18 mouse cellular contexts compared by ENCODE assay signal in genomic region chr7:25041921-25042320, GRCm38 (mm10). TPM values are rescaled to one million over a fixed set of nuclear protein-coding genes. Genes with fewer than 3 reads are reported as not detected.
DNase-seq lines count a peak whose midpoint lies in the region; ATAC-seq lines count a peak whose summit lies in the region.
"Had no signal": no experiment of that assay in that cellular context is flagged by ENCODE, and none has a peak within 500 bp of the region (broad histone marks: within the 10 kb centered on the region; RNA-seq: fewer than 3 reads in every experiment).

No protein-coding gene starts in this region.

- intact Hi-C loops in left cerebral cortex, postnatal 36 days (cut with DNase I), result no loop called here

- peak; percentile 64; the same call in 1 of the 2 replicates for ATAC-seq in frontal cortex, adult (ENCODE audit: low TSS enrichment)
- ATAC-seq: CD4-positive, CD25-positive, alpha-beta regulatory T cell, adult 4 months; forebrain, embryonic 14.5 days had no signal

- DNase-seq in frontal cortex, postnatal 25 days (ENCODE audit: low spot score in 2 of 2), result no peak
- peak; percentile 49 for DNase-seq in layer of hippocampus, adult 9-11 months
- no peak for DNase-seq in layer of hippocampus, postnatal 25 days (ENCODE audit: extremely low spot score in 1 of 2, low spot score in 1 of 2)
- peak; percentile 74 for DNase-seq in right cerebral cortex, adult 18-20 months
- DNase-seq in right cerebral cortex, postnatal 4 days, result no peak
- DNase-seq in left cerebral cortex, postnatal 36 days (ENCODE audit: low spot score in 2 of 2), result peak; percentile 36 to 47
- DNase-seq: adrenal gland, adult 8-10 months; adrenal gland, postnatal 36 days; B cell, adult 2 months; cerebellum, adult 11 months; cerebellum, adult 8-10 months; cerebellum, postnatal 14 days; embryo, embryonic 11 days; gastrocnemius, adult 2 months; gastrocnemius, postnatal 25 days had no signal

RNA-seq across cellular contexts. Expression of gene Grik5, which starts 30.2 kb away (rescaled TPM):
- total RNA-seq in layer of hippocampus, postnatal 25 days (2021), result 100 to 1,000 TPM; 225 to 267 TPM
- total RNA-seq in left cerebral cortex, postnatal 36 days (2021), result 100 to 1,000 TPM; 225 to 248 TPM

RNA-seq across cellular contexts. Expression of gene Zfp574, which starts 30.4 kb away (rescaled TPM):
- total RNA-seq in layer of hippocampus, postnatal 25 days (2021), result 10 to 100 TPM; 29.2 to 29.6 TPM
- total RNA-seq in left cerebral cortex, postnatal 36 days (2021), result 10 to 100 TPM; 34.9 to 40.4 TPM

RNA-seq across cellular contexts. Expression of gene Atp1a3, which starts 36.2 kb away (rescaled TPM):
- 1,000 to 10,000 TPM; 2,623 to 2,665 TPM for total RNA-seq in layer of hippocampus, postnatal 25 days (2021)
- 1,000 to 10,000 TPM; 2,106 to 2,179 TPM for total RNA-seq in left cerebral cortex, postnatal 36 days (2021)
- total RNA-seq: gastrocnemius, adult 2 months had no signal

Comparison
In these comparisons a context has a peak if more than half of its experiments do, and no peak if none do; other contexts are left out.
1. DNase-seq: peak in layer of hippocampus, adult 9-11 months (single experiment), right cerebral cortex, adult 18-20 months (single experiment) and left cerebral cortex, postnatal 36 days (2 of 2); none in frontal cortex, postnatal 25 days (0 of 2), layer of hippocampus, postnatal 25 days (0 of 2) and right cerebral cortex, postnatal 4 days (single experiment).